Mouse (Mus musculus) stomach, postnatal 0 days (tissue): ENCODE data around the gene Gm8857. TPM values are rescaled to one million over a fixed set of nuclear protein-coding genes. Genes with fewer than 3 reads are reported as not detected.
"Not testable (repeated sequence)": the region's sequence is repeated elsewhere in the genome, so short reads cannot be mapped to it uniquely, and the experiment has no call there.

Experiments
- ATAC-seq: fragments of 200-750 bp; cut with Nextera tagmentation; 2 replicates; pipeline ENCODE4 v1.8.0; 2017; ENCODE audit not compliant: low FRiP score, low TSS enrichment
- DNase-seq: peaks from one replicate; pipeline ENCODE4 v3.0.0-alpha.2; 2016; ENCODE audit warnings: low spot score
- H3K27ac ChIP-seq: fragments of 300-500 bp; sonication (generic); replicated peaks from 2 replicates; pipeline ENCODE4 v1.5.1; 2014; ENCODE audit warnings: mild to moderate bottlenecking, control low read depth
- H3K27me3 ChIP-seq: fragments of 300-500 bp; sonication (generic); 2 replicates; pipeline ENCODE4 v1.6.1; 2014; ENCODE audit warnings: low read length; ENCODE audit not compliant: control insufficient read depth, insufficient read depth
- H3K36me3 ChIP-seq: fragments of 300-500 bp; sonication (generic); 2 replicates; pipeline ENCODE4 v1.6.1; 2014; ENCODE audit warnings: low read length, mixed read lengths; ENCODE audit not compliant: control insufficient read depth, insufficient read depth
- H3K4me1 ChIP-seq: fragments of 300-500 bp; sonication (generic); replicated peaks from 2 replicates; pipeline ENCODE4 v1.6.1; 2014; ENCODE audit warnings: antibody characterized with exemption; ENCODE audit not compliant: control insufficient read depth, insufficient read depth
- H3K4me2 ChIP-seq: fragments of 300-500 bp; sonication (generic); replicated peaks from 2 replicates; pipeline ENCODE4 v1.6.1; 2014; ENCODE audit warnings: low read depth, mild to moderate bottlenecking, control low read depth, moderate library complexity
- H3K4me3 ChIP-seq: fragments of 300-500 bp; sonication (generic); 2 replicates; pipeline ENCODE4 v1.5.1; 2014; ENCODE audit warnings: low read depth, low read length, control low read depth
- H3K9ac ChIP-seq: fragments of 300-500 bp; sonication (generic); 2 replicates; pipeline ENCODE4 v1.6.1; 2014; ENCODE audit warnings: mild to moderate bottlenecking, low read length, control low read depth, mixed read lengths
- H3K9me3 ChIP-seq: fragments of 300-500 bp; sonication (generic); 2 replicates; pipeline ENCODE4 v1.6.1; 2016; ENCODE audit warnings: low read length; ENCODE audit not compliant: control insufficient read depth
- WGBS: fragments of 180-500 bp; shearing (Covaris S2); extraction: QIAGEN DNeasy Blood & Tissue Kit; methylation state at CpG from one replicate; pipeline ENCODE4 v1.1.7; 2014; 5-methylcytosine and 5-hydroxymethylcytosine counted together
- polyA plus RNA-seq: library from polyadenylated mRNA; unstranded; fragments of >200 nt; fragmentation: Nextera tagmentation; extraction: Ambion mirVana; gene quantifications from 2 replicates; pipeline ENCODE4 v1.2.1, GENCODE M21; 2015

The Gm8857 gene
- not detected in 2 replicates for polyA plus RNA-seq

GRCm38 (mm10) chr5:10947505-10947904 is at the start of gene Gm8857, which contains the start of gene Gm8871:
TSS of gene Gm8857 (plus strand) at chr5:10947807.
TSS of gene Gm8871 (plus strand) at chr5:10947805.
- not testable (repeated sequence) for H3K36me3 ChIP-seq, H3K27ac ChIP-seq, H3K27me3 ChIP-seq, ATAC-seq, H3K4me3 ChIP-seq, H3K4me2 ChIP-seq, H3K4me1 ChIP-seq, DNase-seq, H3K9me3 ChIP-seq, H3K9ac ChIP-seq
- 71% methylated on average over 1 of the region's 3 CpGs for WGBS

GRCm38 (mm10) chr5:10953512-10953911 is 5.9 kb downstream of the Gm8857 start:
- not testable (repeated sequence) for H3K4me3 ChIP-seq, H3K9ac ChIP-seq, H3K36me3 ChIP-seq, H3K27ac ChIP-seq, H3K4me2 ChIP-seq, H3K9me3 ChIP-seq, DNase-seq, ATAC-seq, H3K27me3 ChIP-seq, H3K4me1 ChIP-seq
- 77% methylated on average over 1 of the region's 2 CpGs for WGBS

GRCm38 (mm10) chr5:10958057-10958456 is 10.4 kb downstream of the Gm8857 start:
- H3K27ac ChIP-seq, H3K4me1 ChIP-seq, H3K4me3 ChIP-seq, H3K9ac ChIP-seq, H3K27me3 ChIP-seq, H3K36me3 ChIP-seq, H3K4me2 ChIP-seq, DNase-seq, H3K9me3 ChIP-seq, ATAC-seq: not testable (repeated sequence)
- 87% methylated on average over 4 of the region's 8 CpGs for WGBS

Other genes with a start within 250 kb of the Gm8857 start
- gene Gm8871, start within 50 bp of the Gm8857 start, polyA plus RNA-seq = not detected in 2 replicates
- gene Gm8879, start 179.8 kb downstream of the Gm8857 start, polyA plus RNA-seq = not detected in 2 replicates
- not detected in 2 replicates for gene Gm5861, start 235.3 kb downstream of the Gm8857 start, polyA plus RNA-seq